Mouse (Mus musculus): ENCODE results near the gene Tmem37.
A peak's percentile ranks its signal among the peaks of the same experiment; 100 is the strongest.

Tmem37 gene

DNA sequence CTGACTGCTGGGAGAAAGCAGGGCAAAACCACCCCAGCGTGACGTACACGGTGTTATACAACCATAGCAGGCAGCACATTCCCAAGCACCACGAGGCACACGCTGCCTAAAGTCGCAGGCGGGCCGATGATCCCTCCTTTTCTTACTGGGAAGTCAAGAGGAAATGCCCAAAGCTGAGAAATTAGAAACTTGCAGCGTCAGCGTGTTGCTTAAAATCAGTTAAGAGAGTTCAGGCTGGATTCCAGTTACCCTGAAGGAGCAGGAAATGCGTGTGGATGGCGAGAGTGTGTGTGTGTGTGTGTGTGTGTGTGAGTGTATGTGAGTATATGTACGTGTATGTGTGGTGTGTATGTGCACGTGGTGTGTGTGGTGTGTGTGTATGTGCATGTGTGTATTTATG, 16.8 kb downstream of the Tmem37 start:
- no peak for DNase-seq

- DNase-seq, result no peak
These were observed 17.6 kb downstream of the Tmem37 start for GRCm38 (mm10) chr1:120056236-120056635.

DNA sequence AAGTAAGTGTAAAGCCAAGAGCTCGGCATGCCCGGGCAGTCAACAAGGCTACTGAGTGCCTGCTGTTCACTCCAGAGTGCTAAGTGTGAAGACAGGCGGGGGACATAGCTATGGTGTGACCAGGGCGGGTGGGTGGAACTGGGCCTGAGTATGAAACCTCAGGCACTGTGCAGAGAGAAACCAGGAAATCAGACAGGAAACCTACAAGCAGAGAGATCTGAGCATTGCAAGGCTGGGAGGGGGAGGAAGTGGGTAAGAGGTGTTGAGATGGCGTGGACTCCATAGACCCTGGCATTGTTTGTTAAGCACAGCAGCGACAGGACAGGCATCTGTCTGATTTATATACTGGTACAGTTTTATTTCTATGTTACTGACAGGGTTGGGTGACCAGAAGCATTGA, 18.4 kb downstream of the Tmem37 start:
- no peak for DNase-seq

DNA sequence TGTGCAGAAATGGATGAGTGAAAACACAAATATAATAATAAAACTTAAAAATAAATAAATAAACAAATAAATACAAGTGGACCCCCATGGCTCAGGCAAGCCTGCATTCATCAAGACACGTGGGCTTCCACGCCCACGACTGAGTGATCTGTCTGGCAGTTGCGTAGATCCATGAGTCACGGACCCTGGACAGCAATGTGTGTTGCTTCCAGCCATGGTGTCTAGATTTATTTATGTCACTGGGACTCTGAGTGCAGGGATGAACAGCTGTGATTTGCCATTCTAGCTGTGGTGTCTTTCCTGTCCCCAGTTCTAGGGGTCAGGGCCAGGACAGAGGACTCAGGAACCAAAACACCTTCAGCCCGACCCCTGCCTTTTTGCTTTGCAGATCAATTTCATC, 18.9 kb downstream of the Tmem37 start:
- no peak for DNase-seq

DNA sequence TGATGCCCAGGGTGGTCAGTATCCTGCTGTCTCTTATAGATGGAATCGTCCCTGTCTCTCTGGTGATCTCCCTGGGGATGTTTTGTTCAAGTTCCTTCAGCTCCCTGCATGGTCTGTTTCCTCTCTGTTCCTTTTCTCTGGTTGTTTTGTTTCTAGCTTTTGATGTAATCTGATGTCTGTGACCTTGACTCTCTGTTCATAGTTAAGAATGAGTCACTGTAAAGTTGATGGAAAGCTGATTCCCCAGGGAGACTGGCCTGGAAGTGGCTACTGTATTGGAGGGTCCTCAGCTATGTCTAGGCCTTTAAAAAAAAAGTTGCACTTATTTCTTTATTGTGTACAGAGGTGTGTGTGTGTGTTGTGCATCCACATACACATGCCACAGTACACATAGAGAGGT, 22.8 kb downstream of the Tmem37 start:
- no peak for DNase-seq

DNA sequence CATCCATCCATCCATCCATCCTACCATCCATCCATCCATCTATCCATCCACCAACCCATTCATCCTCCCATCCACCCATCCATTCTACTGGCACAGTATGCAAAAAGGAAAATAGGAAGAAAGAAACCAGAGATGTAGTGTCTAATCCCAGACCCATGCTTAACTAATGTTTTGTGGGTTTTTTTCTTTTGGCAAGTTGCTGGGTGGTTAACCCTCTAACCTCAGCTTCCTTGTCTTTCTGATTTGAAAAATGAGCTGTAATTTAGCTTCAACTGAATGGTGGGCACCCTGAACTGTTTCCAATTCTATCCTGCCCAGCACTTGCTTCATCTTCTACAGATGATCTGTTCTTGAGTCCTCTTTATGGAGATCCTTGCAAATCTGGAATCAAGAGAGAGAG, 26.5 kb downstream of the Tmem37 start:
- DNase-seq, result no peak

DNA sequence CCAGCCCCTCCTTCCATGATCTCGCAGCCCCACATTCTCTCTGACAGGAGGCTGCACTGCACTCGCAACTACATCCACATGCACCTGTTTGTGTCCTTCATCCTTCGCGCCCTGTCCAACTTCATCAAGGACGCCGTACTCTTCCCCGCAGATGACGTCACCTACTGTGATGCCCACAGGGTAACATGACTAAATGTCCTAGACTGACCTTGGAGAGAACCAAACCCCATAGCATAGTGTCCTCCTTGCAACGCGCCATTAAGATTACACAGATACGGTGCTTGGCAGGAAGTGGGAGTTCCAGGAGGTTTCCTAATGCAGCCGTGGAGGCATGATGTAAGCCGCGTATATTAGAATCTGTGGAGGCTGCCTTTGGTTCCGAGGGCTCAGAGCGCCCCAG, 29.3 kb downstream of the Tmem37 start:
- DNase-seq, result no peak

DNA sequence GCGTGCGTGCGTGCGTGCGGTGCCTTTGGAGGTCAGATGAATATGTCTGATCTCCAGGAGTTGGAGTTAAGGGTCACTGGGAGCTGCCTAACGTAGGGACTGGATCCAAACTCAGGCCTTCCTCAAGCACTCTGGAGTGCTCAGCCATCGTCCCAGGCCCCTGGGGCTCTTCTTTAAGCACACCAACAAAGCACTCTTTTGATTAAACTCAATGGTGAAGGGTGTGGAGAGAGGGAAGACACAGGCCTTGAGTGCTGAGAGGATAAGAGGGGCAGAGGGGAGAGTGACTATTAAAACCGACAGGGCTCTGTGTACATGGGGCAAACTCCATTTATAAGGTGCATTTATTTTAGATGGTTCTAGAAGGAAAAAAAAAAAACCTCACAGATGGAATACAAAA, 31.5 kb downstream of the Tmem37 start:
- no peak for DNase-seq

GRCm38 (mm10) chr1:120038594-120038993, 35.3 kb downstream of the Tmem37 start:
- DNase-seq, result no peak

- no peak for DNase-seq
These were observed 36.7 kb downstream of the Tmem37 start for GRCm38 (mm10) chr1:120037021-120037683.

- DNase-seq, result no peak
These were observed 38.3 kb downstream of the Tmem37 start for GRCm38 (mm10) chr1:120035456-120036034.

DNA sequence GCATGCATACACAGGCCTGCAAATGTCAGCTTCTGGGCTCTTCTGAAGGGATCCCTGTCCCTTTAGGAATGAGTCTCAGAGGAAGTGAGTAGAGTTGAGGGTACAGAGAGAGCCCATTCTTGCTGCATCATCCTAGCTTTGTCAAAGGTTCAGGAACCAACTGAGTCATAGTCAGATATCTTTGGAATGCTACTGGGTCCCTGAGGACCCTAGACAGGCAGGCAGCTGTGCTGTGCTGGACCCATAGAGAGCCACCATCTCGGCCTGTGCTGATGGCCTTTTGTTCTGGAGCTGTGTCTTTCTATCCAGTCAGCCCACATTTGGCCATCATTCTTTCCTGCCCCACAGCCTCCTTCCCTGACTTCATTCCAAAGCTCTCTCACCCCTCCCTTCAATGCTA, 39.1 kb downstream of the Tmem37 start:
- no peak for DNase-seq

- no peak for DNase-seq
These were observed 40.4 kb downstream of the Tmem37 start for GRCm38 (mm10) chr1:120033469-120033854.

GRCm38 (mm10) chr1:120032804-120033468, 40.9 kb downstream of the Tmem37 start:
- DNase-seq, result peak; percentile 83

GRCm38 (mm10) chr1:120030474-120030873, 43.4 kb downstream of the Tmem37 start:
- DNase-seq, result no peak

DNA sequence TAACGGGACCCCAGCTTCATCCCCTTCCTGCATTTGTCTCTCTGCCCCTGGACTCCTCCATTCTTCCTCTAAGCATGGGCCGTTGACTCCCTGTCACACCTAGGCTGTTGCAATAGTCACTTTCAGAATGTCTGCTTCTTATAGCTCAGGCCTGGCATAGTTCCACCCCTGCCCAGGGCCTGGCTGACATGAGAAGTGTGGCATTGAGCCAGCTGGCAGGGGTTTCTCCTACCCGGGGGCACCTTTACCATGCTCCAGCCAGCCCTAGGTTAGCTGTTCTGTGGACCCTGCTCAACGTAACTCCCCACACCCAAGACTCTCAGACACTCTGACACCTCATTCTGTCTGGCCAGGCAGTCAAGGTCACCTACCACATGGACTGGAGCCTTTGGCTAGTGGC, 46.2 kb downstream of the Tmem37 start:
- DNase-seq, result no peak

- DNase-seq, result no peak
These were observed 48.8 kb downstream of the Tmem37 start for GRCm38 (mm10) chr1:120025050-120025439.

- no peak for DNase-seq
These were observed 49.4 kb downstream of the Tmem37 start for GRCm38 (mm10) chr1:120024331-120025049.

DNA sequence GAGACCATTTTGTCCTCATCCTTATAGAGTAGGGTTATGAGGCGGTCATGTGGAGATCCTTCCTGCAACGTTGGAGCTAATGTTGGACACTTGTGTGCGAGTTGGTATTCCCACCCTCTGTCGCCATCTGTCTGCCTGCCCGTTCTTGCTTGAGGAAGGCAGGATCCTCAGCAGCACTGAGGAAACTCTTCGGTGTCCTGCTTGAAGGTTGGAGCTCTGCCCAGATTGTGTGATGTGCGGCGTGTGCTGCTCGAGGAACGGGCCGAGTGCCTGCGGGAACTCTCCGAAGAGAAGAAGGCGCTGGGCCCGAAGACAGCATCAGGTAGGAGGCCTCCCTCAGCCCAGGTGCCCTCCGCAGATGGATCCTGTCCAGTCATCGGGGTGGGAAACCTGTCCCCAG, 51.9 kb downstream of the Tmem37 start:
- DNase-seq, result peak; percentile 52

GRCm38 (mm10) chr1:120020322-120020897, 53.5 kb downstream of the Tmem37 start:
- no peak for DNase-seq

GRCm38 (mm10) chr1:120019428-120019827, 54.4 kb downstream of the Tmem37 start:
- DNase-seq, result no peak

DNA sequence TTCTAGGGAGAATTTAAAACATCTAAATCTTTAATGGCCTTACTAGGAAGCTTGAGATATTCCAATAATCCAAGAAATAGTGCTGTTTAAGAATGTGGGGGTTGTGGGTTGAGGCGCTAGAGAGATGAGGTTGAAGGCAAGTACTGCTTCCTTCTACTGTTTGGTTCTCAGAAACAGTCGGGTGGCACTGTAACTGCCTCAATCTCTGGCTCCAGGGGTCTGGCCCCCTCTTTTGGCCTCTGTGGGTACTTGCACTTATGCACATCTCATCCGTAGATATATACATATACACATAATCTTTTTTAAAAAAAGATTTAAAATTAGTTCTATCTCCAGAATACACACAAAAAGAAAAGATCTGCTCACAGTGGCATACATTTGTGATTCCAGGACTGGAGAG, 55.0 kb downstream of the Tmem37 start:
- no peak for DNase-seq

All from right cerebral cortex, postnatal 14 days (tissue).